Mouse (Mus musculus): ENCODE measurements around the gene Gng7. TPM values are rescaled to one million over a fixed set of nuclear protein-coding genes. Genes with fewer than 3 reads are reported as not detected.
A peak's percentile ranks its signal among the peaks of the same experiment; 100 is the strongest.

Gene Gng7
- polyA plus RNA-seq, 1 experiment from 2014 or later = 1.4 TPM

- Histone ChIP-seq H3K9ac (ENCODE audit: low read length) (peak overlapping the region; percentile 1; the same call in 1 of the 2 replicates), H3K9me3 (ENCODE audit: control insufficient read depth, low read length) (no peaks in the 10 kb centered on the region), H3K27ac (replicated peaks in 1 of 2; ENCODE audit: control insufficient read depth in 1 of 2, insufficient read depth in 1 of 2, low read depth in 2 of 2, low read length in 2 of 2) (peak overlapping the region; percentile 47 to 72), H3K4me1 (ENCODE audit: control insufficient read depth in 2 of 2, insufficient read depth in 2 of 2, low read length in 2 of 2) (peaks cover 18 to 23% of the 10 kb centered on the region in 2 experiments), H3K4me2 (ENCODE audit: low read length) (no peak overlapping the region), H3K36me3 (ENCODE audit: control insufficient read depth, insufficient read depth, low read length) (no peaks in the 10 kb centered on the region), H3K4me3 (ENCODE audit: control insufficient read depth in 1 of 2, insufficient read depth in 1 of 2, low read depth in 1 of 2, low read length in 2 of 2) (no peak overlapping the region), H3K27me3 (ENCODE audit: control insufficient read depth, insufficient read depth, low read length) (peaks cover 18% of the 10 kb centered on the region; the same call in 1 of the 2 replicates)
- 7% methylated on average over 10 of the region's 10 CpGs for WGBS
- peak; percentile 88 for ATAC-seq (ENCODE audit: insufficient number of reproducible peaks, insufficient read depth, low FRiP score, low read depth)
These were observed 26.9 kb downstream of the Gng7 start for GRCm38 (mm10) chr10:80987709-80988441.

GRCm38 (mm10) chr10:80986754-80987153 lies 28.0 kb downstream of the Gng7 start:
- no peak for ATAC-seq (ENCODE audit: insufficient number of reproducible peaks, insufficient read depth, low FRiP score, low read depth)
- Histone ChIP-seq H3K4me3 (ENCODE audit: control insufficient read depth in 1 of 2, insufficient read depth in 1 of 2, low read depth in 1 of 2, low read length in 2 of 2) (no peak overlapping the region), H3K4me2 (ENCODE audit: low read length) (no peak overlapping the region), H3K27ac (replicated peaks in 1 of 2; ENCODE audit: control insufficient read depth in 1 of 2, insufficient read depth in 1 of 2, low read depth in 2 of 2, low read length in 2 of 2) (peak overlapping the region in 1 of 2 experiments; percentile 23; a peak in 1 of 4 replicates), H3K9me3 (ENCODE audit: control insufficient read depth, low read length) (no peaks in the 10 kb centered on the region), H3K27me3 (ENCODE audit: control insufficient read depth, insufficient read depth, low read length) (peaks cover 18% of the 10 kb centered on the region; the same call in 1 of the 2 replicates), H3K4me1 (ENCODE audit: control insufficient read depth in 2 of 2, insufficient read depth in 2 of 2, low read length in 2 of 2) (peaks cover 18 to 23% of the 10 kb centered on the region in 2 experiments), H3K36me3 (ENCODE audit: control insufficient read depth, insufficient read depth, low read length) (no peaks in the 10 kb centered on the region), H3K9ac (ENCODE audit: low read length) (peak overlapping the region; percentile 31; the same call in 1 of the 2 replicates)
- WGBS = 44% methylated on average over 6 of the region's 6 CpGs

- H3K27me3 ChIP-seq (ENCODE audit: control insufficient read depth, insufficient read depth, low read length) = peaks cover 18% of the 10 kb centered on the region; the same call in 1 of the 2 replicates
- H3K9ac ChIP-seq (ENCODE audit: low read length) = peak overlapping the region; percentile 56
- peaks cover 18 to 23% of the 10 kb centered on the region in 2 experiments for H3K4me1 ChIP-seq (ENCODE audit: control insufficient read depth in 2 of 2, insufficient read depth in 2 of 2, low read length in 2 of 2)
- H3K4me2 ChIP-seq (ENCODE audit: low read length) = peak overlapping the region; percentile 82
- H3K4me3 ChIP-seq (ENCODE audit: control insufficient read depth in 1 of 2, insufficient read depth in 1 of 2, low read depth in 1 of 2, low read length in 2 of 2) = peak overlapping the region; percentile 30 to 33
- H3K36me3 ChIP-seq (ENCODE audit: control insufficient read depth, insufficient read depth, low read length) = no peaks in the 10 kb centered on the region
- no peaks in the 10 kb centered on the region for H3K9me3 ChIP-seq (ENCODE audit: control insufficient read depth, low read length)
- no peak overlapping the region for H3K27ac ChIP-seq (replicated peaks in 1 of 2; ENCODE audit: control insufficient read depth in 1 of 2, insufficient read depth in 1 of 2, low read depth in 2 of 2, low read length in 2 of 2)
- 34% methylated on average over 13 of the region's 13 CpGs for WGBS
- ATAC-seq (ENCODE audit: insufficient number of reproducible peaks, insufficient read depth, low FRiP score, low read depth) = no peak
These were observed 28.6 kb downstream of the Gng7 start for GRCm38 (mm10) chr10:80985970-80986701.

- H3K4me3 ChIP-seq (ENCODE audit: control insufficient read depth in 1 of 2, insufficient read depth in 1 of 2, low read depth in 1 of 2, low read length in 2 of 2) = peak overlapping the region; percentile 30 to 33
- H3K4me2 ChIP-seq (ENCODE audit: low read length) = peak overlapping the region; percentile 82
- H3K9ac ChIP-seq (ENCODE audit: low read length) = peak overlapping the region; percentile 56
- H3K27me3 ChIP-seq (ENCODE audit: control insufficient read depth, insufficient read depth, low read length) = peaks cover 18% of the 10 kb centered on the region; the same call in 1 of the 2 replicates
- no peaks in the 10 kb centered on the region for H3K36me3 ChIP-seq (ENCODE audit: control insufficient read depth, insufficient read depth, low read length)
- ATAC-seq (ENCODE audit: insufficient number of reproducible peaks, insufficient read depth, low FRiP score, low read depth) = no peak; the same call in 1 of the 2 replicates
- 10% methylated on average over 37 of the region's 37 CpGs for WGBS
- H3K4me1 ChIP-seq (ENCODE audit: control insufficient read depth in 2 of 2, insufficient read depth in 2 of 2, low read length in 2 of 2) = peaks cover 18 to 23% of the 10 kb centered on the region in 2 experiments
- H3K27ac ChIP-seq (replicated peaks in 1 of 2; ENCODE audit: control insufficient read depth in 1 of 2, insufficient read depth in 1 of 2, low read depth in 2 of 2, low read length in 2 of 2) = no peak overlapping the region
- no peaks in the 10 kb centered on the region for H3K9me3 ChIP-seq (ENCODE audit: control insufficient read depth, low read length)
These were observed 29.3 kb downstream of the Gng7 start for GRCm38 (mm10) chr10:80985241-80985969.

- H3K36me3 ChIP-seq (ENCODE audit: control insufficient read depth, insufficient read depth, low read length) = no peaks in the 10 kb centered on the region
- H3K4me2 ChIP-seq (ENCODE audit: low read length) = no peak overlapping the region
- no peak overlapping the region for H3K4me3 ChIP-seq (ENCODE audit: control insufficient read depth in 1 of 2, insufficient read depth in 1 of 2, low read depth in 1 of 2, low read length in 2 of 2)
- no peak overlapping the region for H3K27ac ChIP-seq (replicated peaks in 1 of 2; ENCODE audit: control insufficient read depth in 1 of 2, insufficient read depth in 1 of 2, low read depth in 2 of 2, low read length in 2 of 2)
- peaks cover 18% of the 10 kb centered on the region; the same call in 1 of the 2 replicates for H3K27me3 ChIP-seq (ENCODE audit: control insufficient read depth, insufficient read depth, low read length)
- no peak for ATAC-seq (ENCODE audit: insufficient number of reproducible peaks, insufficient read depth, low FRiP score, low read depth)
- no peak overlapping the region for H3K9ac ChIP-seq (ENCODE audit: low read length)
- H3K4me1 ChIP-seq (ENCODE audit: control insufficient read depth in 2 of 2, insufficient read depth in 2 of 2, low read length in 2 of 2) = peaks cover 18 to 23% of the 10 kb centered on the region in 2 experiments
- WGBS = 87% methylated on average over 12 of the region's 12 CpGs
- H3K9me3 ChIP-seq (ENCODE audit: control insufficient read depth, low read length) = no peaks in the 10 kb centered on the region
These were observed 30.5 kb downstream of the Gng7 start for GRCm38 (mm10) chr10:80984223-80984622.

GRCm38 (mm10) chr10:80982381-80982780 lies 32.4 kb downstream of the Gng7 start:
- Histone ChIP-seq H3K36me3 (ENCODE audit: control insufficient read depth, insufficient read depth, low read length) (no peaks in the 10 kb centered on the region), H3K4me3 (ENCODE audit: control insufficient read depth in 1 of 2, insufficient read depth in 1 of 2, low read depth in 1 of 2, low read length in 2 of 2) (no peak overlapping the region), H3K4me2 (ENCODE audit: low read length) (no peak overlapping the region), H3K27me3 (ENCODE audit: control insufficient read depth, insufficient read depth, low read length) (peaks cover 18% of the 10 kb centered on the region; the same call in 1 of the 2 replicates), H3K9me3 (ENCODE audit: control insufficient read depth, low read length) (no peaks in the 10 kb centered on the region), H3K4me1 (ENCODE audit: control insufficient read depth in 2 of 2, insufficient read depth in 2 of 2, low read length in 2 of 2) (peaks cover 13 to 18% of the 10 kb centered on the region in 2 experiments), H3K9ac (ENCODE audit: low read length) (no peak overlapping the region), H3K27ac (replicated peaks in 1 of 2; ENCODE audit: control insufficient read depth in 1 of 2, insufficient read depth in 1 of 2, low read depth in 2 of 2, low read length in 2 of 2) (no peak overlapping the region)
- no peak for ATAC-seq (ENCODE audit: insufficient number of reproducible peaks, insufficient read depth, low FRiP score, low read depth)
- WGBS = 57% methylated on average over 4 of the region's 4 CpGs

GRCm38 (mm10) chr10:80981564-80982112 lies 33.1 kb downstream of the Gng7 start:
- Histone ChIP-seq H3K4me3 (ENCODE audit: control insufficient read depth in 1 of 2, insufficient read depth in 1 of 2, low read depth in 1 of 2, low read length in 2 of 2) (no peak overlapping the region), H3K9me3 (ENCODE audit: control insufficient read depth, low read length) (no peaks in the 10 kb centered on the region), H3K27ac (replicated peaks in 1 of 2; ENCODE audit: control insufficient read depth in 1 of 2, insufficient read depth in 1 of 2, low read depth in 2 of 2, low read length in 2 of 2) (no peak overlapping the region), H3K4me1 (ENCODE audit: control insufficient read depth in 2 of 2, insufficient read depth in 2 of 2, low read length in 2 of 2) (peaks cover 10 to 11% of the 10 kb centered on the region in 2 experiments; a peak in 3 of 4 replicates), H3K4me2 (ENCODE audit: low read length) (no peak overlapping the region), H3K36me3 (ENCODE audit: control insufficient read depth, insufficient read depth, low read length) (no peaks in the 10 kb centered on the region), H3K9ac (ENCODE audit: low read length) (no peak overlapping the region), H3K27me3 (ENCODE audit: control insufficient read depth, insufficient read depth, low read length) (peaks cover 18% of the 10 kb centered on the region; the same call in 1 of the 2 replicates)
- no peak for ATAC-seq (ENCODE audit: insufficient number of reproducible peaks, insufficient read depth, low FRiP score, low read depth)
- WGBS = 59% methylated on average over 7 of the region's 7 CpGs
